Mouse (Mus musculus) CH12.LX (cell line): ENCODE results near the gene Wipf1. TPM values are rescaled to one million over a fixed set of nuclear protein-coding genes. Genes with fewer than 3 reads are reported as not detected.

Experiments used
- polyA plus RNA-seq: library from polyadenylated mRNA; unstranded; fragments of >175 nt; gene quantifications from 2 replicates; pipeline ENCODE4 v1.2.1, GENCODE M21; 2012; ENCODE audit warnings: low read depth; ENCODE audit not compliant: insufficient read length
- total RNA-seq, 2 experiments: library from RNA; depleted of rRNA; stranded (reverse); fragments of 300-350 nt in 1 of 2; fragments of >200 nt in 1 of 2; gene quantifications; 2 replicates each; pipeline ENCODE4 v1.2.3; 2012 to 2014

Gene Wipf1
- total and polyA plus RNA-seq, 3 experiments = 18.3 to 95.0 (median 21.8) TPM

Other genes starting within 250 kb of the Wipf1 start
- gene Scrn3, start 217.1 kb downstream of the Wipf1 start, total RNA-seq (2012; rRNA removed) = 6.0 and 6.6 TPM in 2 replicates
- 10.2 and 11.1 TPM in 2 replicates for gene Scrn3, start 217.1 kb downstream of the Wipf1 start, total RNA-seq (2014; rRNA removed)
- gene Scrn3, start 217.1 kb downstream of the Wipf1 start, polyA plus RNA-seq = 14.8 and 19.2 TPM in 2 replicates
- 4.8 and 5.2 TPM in 2 replicates for gene Cir1, start 217.0 kb downstream of the Wipf1 start, total RNA-seq (2012; rRNA removed)
- gene Cir1, start 217.0 kb downstream of the Wipf1 start, total RNA-seq (2014; rRNA removed) = 3.8 and 4.6 TPM in 2 replicates
- 14.3 and 15.6 TPM in 2 replicates for gene Cir1, start 217.0 kb downstream of the Wipf1 start, polyA plus RNA-seq
- gene Gpr155, start 143.2 kb downstream of the Wipf1 start, total RNA-seq (2012; rRNA removed) = 3.2 and 4.4 TPM in 2 replicates
- gene Gpr155, start 143.2 kb downstream of the Wipf1 start, total RNA-seq (2014; rRNA removed) = 3.0 and 4.4 TPM in 2 replicates
- gene Gpr155, start 143.2 kb downstream of the Wipf1 start, polyA plus RNA-seq = 4.0 and 5.7 TPM in 2 replicates
- gene Chrna1, start 50.6 kb upstream of the Wipf1 start, total RNA-seq (2012; rRNA removed) = 0.04 TPM in 1 of 2 replicates, not detected in the other
- gene Chrna1, start 50.6 kb upstream of the Wipf1 start, total RNA-seq (2014; rRNA removed) = not detected in 2 replicates
- not detected in 2 replicates for gene Chrna1, start 50.6 kb upstream of the Wipf1 start, polyA plus RNA-seq
- gene Chn1, start 245.6 kb upstream of the Wipf1 start, total RNA-seq (2012; rRNA removed) = 4.2 and 4.6 TPM in 2 replicates
- 9.9 and 13.0 TPM in 2 replicates for gene Chn1, start 245.6 kb upstream of the Wipf1 start, total RNA-seq (2014; rRNA removed)
- gene Chn1, start 245.6 kb upstream of the Wipf1 start, polyA plus RNA-seq = 15.0 and 17.0 TPM in 2 replicates